Mouse (Mus musculus): Measurements from ENCODE around the gene Rbm20. TPM values are rescaled to one million over a fixed set of nuclear protein-coding genes. Genes with fewer than 3 reads are reported as not detected.

Gene Rbm20
- polyA plus RNA-seq, 1 experiment from 2014 or later = 0.95 TPM

DNA sequence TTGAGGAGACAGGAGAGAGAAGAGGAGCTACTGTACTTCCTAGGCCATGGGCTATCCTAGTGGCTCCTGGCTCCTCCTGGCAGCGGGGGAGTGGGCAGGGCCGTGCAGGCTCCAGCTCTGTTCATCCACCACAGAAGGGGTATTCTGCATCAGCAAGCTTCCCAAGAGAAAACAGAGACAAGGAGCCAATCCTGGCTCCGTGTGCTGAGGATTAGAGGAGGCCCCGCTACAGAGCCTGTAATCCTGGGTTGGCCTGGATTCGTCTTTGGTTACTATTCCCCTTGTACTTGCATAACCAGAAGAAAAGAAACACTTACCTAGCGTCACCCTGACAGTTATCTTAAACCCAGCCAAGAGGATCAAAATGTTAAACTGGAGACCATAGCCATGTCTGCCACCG lies 112.5 kb downstream of the Rbm20 start:
- 73% methylated on average over 7 of the region's 7 CpGs for WGBS
- H3K27ac ChIP-seq (ENCODE audit: low read length) = no peak overlapping the region
- no peak overlapping the region for H3K4me3 ChIP-seq (ENCODE audit: low read depth, low read length)
- no peaks in the 10 kb centered on the region for H3K9me3 ChIP-seq (ENCODE audit: control insufficient read depth, low read depth, low read length)
- no peak overlapping the region for H3K9ac ChIP-seq (replicated peaks; ENCODE audit: low read depth, low read length)
- no peaks in the 10 kb centered on the region for H3K4me1 ChIP-seq (ENCODE audit: control insufficient read depth, insufficient read depth, low read length)
- H3K27me3 ChIP-seq (ENCODE audit: control insufficient read depth, insufficient read depth, low read length) = no peaks in the 10 kb centered on the region
- H3K4me2 ChIP-seq (replicated peaks; ENCODE audit: low read depth, low read length) = no peak overlapping the region
- H3K36me3 ChIP-seq (ENCODE audit: control insufficient read depth, insufficient read depth, low read length) = no peaks in the 10 kb centered on the region
- no peak for ATAC-seq (ENCODE audit: insufficient number of reproducible peaks, insufficient read depth, low FRiP score, low read depth)

DNA sequence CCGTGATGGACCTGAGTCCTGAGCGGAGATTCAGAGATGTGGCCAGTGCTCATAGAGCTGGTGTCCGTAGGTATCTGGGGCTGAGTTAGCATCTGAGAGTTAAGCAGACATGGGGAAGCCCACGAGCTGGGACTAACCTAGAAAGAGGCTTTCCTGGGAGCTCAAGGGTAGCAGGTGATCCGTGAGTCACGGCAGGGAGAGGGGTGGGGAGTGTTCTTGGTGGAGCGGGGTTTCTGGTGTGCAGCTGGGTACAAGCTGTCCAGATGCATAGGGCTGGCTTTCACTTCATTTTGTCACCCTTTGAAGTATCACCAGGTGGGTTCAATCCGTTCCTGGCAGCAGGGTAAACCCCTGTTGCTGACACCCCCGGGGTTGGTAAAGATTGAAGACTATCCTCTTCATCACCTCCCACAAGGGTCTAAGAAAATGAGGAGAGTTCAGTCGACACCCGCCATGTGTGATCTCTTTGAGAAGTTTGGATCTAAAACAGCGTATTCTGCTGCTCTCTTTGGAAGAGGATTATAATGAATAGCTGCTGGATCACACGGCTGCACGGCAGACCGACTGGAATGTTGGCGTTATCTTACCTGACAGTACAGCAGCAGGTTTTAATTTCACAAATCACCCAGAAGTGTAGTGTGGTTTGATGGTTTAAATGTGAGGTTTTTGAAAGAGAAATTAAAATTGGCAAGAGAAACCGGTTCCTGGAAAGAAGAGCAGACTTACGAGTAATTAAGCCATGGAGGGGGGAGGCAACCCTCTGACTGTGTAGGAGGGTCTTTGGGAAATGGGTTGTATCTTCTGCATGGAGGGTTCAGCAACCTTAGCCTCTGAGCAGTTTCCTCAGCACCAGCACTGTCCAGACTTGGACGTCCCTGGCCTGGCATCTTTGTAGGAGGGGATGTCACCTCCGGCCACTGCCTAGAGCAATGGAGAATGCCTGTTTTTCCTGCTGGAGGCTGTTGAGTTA lies 114.9 kb downstream of the Rbm20 start:
- H3K27ac ChIP-seq (ENCODE audit: low read length) = no peak overlapping the region
- H3K9me3 ChIP-seq (ENCODE audit: control insufficient read depth, low read depth, low read length) = no peaks in the 10 kb centered on the region
- H3K4me2 ChIP-seq (replicated peaks; ENCODE audit: low read depth, low read length) = no peak overlapping the region
- no peak overlapping the region for H3K9ac ChIP-seq (replicated peaks; ENCODE audit: low read depth, low read length)
- 45% methylated on average over 20 of the region's 20 CpGs for WGBS
- no peak for ATAC-seq (ENCODE audit: insufficient number of reproducible peaks, insufficient read depth, low FRiP score, low read depth)
- no peaks in the 10 kb centered on the region for H3K27me3 ChIP-seq (ENCODE audit: control insufficient read depth, insufficient read depth, low read length)
- no peaks in the 10 kb centered on the region for H3K4me1 ChIP-seq (ENCODE audit: control insufficient read depth, insufficient read depth, low read length)
- no peaks in the 10 kb centered on the region for H3K36me3 ChIP-seq (ENCODE audit: control insufficient read depth, insufficient read depth, low read length)
- no peak overlapping the region for H3K4me3 ChIP-seq (ENCODE audit: low read depth, low read length)

DNA sequence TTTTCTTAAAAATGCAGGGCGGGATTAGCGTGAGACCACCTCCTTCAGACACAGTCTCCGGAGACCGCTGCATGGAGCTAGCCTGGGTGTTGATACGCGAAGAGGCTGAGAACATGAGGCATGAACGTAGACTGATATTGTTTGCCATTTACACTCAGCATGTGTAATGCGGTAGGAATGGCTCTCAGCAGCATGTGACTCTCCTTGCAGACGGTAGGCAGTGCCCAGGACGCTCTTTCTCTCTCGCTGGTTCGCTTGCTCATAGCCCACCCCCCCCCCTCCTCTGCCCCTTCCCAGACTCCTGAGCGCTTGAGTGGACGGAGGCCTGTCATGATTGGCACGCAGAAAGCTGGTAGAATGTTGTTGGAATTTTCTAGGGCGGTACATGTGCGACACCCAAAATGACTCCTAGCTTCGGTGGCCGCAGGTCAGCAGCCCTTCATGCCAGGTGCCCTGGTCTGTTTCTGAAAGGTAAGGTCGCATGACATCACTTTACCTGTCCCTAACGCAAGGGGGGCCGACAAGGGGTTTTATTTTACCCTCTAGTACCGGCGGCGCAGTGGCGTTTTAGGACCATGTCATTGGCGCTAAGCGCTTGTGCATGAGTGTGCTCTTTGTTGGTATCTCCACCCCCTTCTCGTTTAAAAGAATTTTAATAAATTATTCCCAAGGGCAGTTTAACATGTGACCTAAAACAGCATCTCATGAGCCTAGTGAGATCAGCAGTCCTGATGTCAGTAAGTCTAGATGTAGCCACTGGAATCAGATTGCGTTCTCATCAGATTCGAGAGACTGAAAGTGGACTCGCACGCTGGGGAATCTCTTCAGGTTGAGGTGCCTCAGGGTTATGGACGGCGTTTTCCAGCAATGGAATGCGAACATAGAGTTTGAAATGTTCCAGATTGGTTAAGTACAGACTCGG lies 116.1 kb downstream of the Rbm20 start:
- Histone ChIP-seq H3K27ac (ENCODE audit: low read length) (no peak overlapping the region), H3K9me3 (ENCODE audit: control insufficient read depth, low read depth, low read length) (no peaks in the 10 kb centered on the region), H3K9ac (replicated peaks; ENCODE audit: low read depth, low read length) (no peak overlapping the region), H3K4me3 (ENCODE audit: low read depth, low read length) (no peak overlapping the region), H3K36me3 (ENCODE audit: control insufficient read depth, insufficient read depth, low read length) (no peaks in the 10 kb centered on the region), H3K27me3 (ENCODE audit: control insufficient read depth, insufficient read depth, low read length) (no peaks in the 10 kb centered on the region), H3K4me1 (ENCODE audit: control insufficient read depth, insufficient read depth, low read length) (no peaks in the 10 kb centered on the region), H3K4me2 (replicated peaks; ENCODE audit: low read depth, low read length) (no peak overlapping the region)
- WGBS = 83% methylated on average over 37 of the region's 37 CpGs
- ATAC-seq (ENCODE audit: insufficient number of reproducible peaks, insufficient read depth, low FRiP score, low read depth) = no peak

DNA sequence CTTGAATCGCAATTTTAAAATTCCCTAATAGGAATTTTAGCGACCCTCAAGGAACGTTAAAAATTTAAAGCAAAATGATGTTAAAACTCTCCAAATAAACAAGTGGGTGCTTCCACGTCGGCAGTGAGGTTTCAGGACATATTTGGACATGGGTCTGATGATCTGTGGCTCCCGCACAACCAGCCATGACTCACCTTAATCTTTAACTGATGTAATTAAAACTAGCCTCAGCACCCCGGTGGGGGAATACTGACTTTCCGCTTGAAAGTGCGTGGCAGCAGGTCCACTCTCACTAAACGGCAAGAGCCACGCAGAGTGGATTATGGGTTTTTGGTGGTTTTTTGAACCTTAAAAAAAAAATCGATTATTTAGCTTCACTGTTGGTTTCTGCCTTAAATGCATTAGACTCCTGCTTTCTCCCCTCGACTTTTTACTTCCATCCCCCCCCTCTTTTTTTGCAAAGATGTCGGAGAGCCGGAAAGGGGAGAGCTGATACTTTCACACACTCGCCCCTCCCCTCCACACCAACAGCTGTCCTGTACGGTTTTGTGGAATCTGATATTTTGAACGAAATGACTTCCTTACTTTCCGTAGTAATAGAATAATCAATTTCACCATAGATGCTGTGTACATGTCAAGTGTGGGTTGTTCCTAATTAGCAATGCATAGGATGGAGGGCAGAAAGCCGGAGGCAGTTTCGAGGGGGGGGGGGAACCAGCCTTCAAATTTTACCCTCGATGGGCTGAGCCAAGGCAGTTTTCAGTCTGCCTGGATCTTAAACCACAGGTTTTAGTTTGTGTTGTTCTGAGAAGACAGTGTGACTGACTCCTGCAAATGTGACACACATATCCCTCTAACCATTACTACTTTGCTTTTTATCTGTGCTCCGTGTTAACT lies 117.1 kb downstream of the Rbm20 start:
- no peak overlapping the region for H3K4me2 ChIP-seq (replicated peaks; ENCODE audit: low read depth, low read length)
- no peak overlapping the region for H3K27ac ChIP-seq (ENCODE audit: low read length)
- H3K4me1 ChIP-seq (ENCODE audit: control insufficient read depth, insufficient read depth, low read length) = no peaks in the 10 kb centered on the region

DNA sequence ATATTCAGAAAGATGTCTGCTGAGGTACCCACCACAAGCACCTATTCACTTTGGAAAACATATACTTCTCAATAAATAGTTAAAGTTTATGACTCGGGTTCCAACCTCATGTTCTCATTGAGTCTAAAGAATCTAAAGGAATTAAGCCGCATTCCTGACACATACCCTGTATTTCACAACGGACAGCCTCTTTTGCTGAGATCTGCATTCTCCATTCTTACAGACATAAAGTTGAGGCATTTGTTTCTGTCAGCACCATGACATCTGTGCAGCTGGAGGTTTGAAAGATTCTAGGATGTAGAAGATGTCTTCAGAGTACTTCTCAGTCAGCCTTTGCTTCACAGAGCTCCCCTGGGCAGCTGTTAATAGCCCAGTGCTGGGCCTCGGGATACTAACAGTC lies 117.9 kb downstream of the Rbm20 start:
- WGBS = 64% methylated on average over 4 of the region's 4 CpGs
- Histone ChIP-seq H3K4me3 (ENCODE audit: low read depth, low read length) (no peak overlapping the region), H3K36me3 (ENCODE audit: control insufficient read depth, insufficient read depth, low read length) (no peaks in the 10 kb centered on the region), H3K27ac (ENCODE audit: low read length) (no peak overlapping the region), H3K27me3 (ENCODE audit: control insufficient read depth, insufficient read depth, low read length) (no peaks in the 10 kb centered on the region), H3K9ac (replicated peaks; ENCODE audit: low read depth, low read length) (no peak overlapping the region), H3K4me2 (replicated peaks; ENCODE audit: low read depth, low read length) (no peak overlapping the region), H3K9me3 (ENCODE audit: control insufficient read depth, low read depth, low read length) (no peaks in the 10 kb centered on the region), H3K4me1 (ENCODE audit: control insufficient read depth, insufficient read depth, low read length) (no peaks in the 10 kb centered on the region)
- ATAC-seq (ENCODE audit: insufficient number of reproducible peaks, insufficient read depth, low FRiP score, low read depth) = no peak

More for the DNA sequence above, 117.1 kb downstream of the Rbm20 start:
- no peak for ATAC-seq (ENCODE audit: insufficient number of reproducible peaks, insufficient read depth, low FRiP score, low read depth)
- WGBS = 68% methylated on average over 23 of the region's 23 CpGs
- H3K9me3 ChIP-seq (ENCODE audit: control insufficient read depth, low read depth, low read length) = no peaks in the 10 kb centered on the region
- no peak overlapping the region for H3K4me3 ChIP-seq (ENCODE audit: low read depth, low read length)
- H3K27me3 ChIP-seq (ENCODE audit: control insufficient read depth, insufficient read depth, low read length) = no peaks in the 10 kb centered on the region
- no peak overlapping the region for H3K9ac ChIP-seq (replicated peaks; ENCODE audit: low read depth, low read length)
- H3K36me3 ChIP-seq (ENCODE audit: control insufficient read depth, insufficient read depth, low read length) = no peaks in the 10 kb centered on the region

DNA sequence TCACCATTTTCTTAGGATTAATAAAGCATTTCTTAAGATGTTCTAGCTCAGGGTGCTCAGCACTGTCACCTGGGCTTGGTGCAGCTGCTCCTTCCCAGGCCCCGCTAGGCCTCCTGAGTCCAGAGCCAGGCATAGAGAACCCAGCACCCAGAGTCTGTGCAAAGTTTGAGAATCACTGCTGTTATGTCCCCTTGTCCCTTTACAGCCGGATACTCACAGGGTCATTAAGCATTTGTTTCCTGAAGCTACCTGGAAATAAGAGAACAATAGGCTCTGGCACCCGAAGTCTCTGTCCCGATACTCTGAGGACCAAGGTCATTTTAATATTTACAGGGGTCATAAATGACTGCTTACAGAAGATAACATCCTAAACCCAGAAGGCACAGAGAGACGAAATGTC lies 118.9 kb downstream of the Rbm20 start:
- Histone ChIP-seq H3K27ac (ENCODE audit: low read length) (no peak overlapping the region), H3K27me3 (ENCODE audit: control insufficient read depth, insufficient read depth, low read length) (no peaks in the 10 kb centered on the region), H3K4me1 (ENCODE audit: control insufficient read depth, insufficient read depth, low read length) (no peaks in the 10 kb centered on the region), H3K9ac (replicated peaks; ENCODE audit: low read depth, low read length) (no peak overlapping the region), H3K36me3 (ENCODE audit: control insufficient read depth, insufficient read depth, low read length) (no peaks in the 10 kb centered on the region), H3K9me3 (ENCODE audit: control insufficient read depth, low read depth, low read length) (no peaks in the 10 kb centered on the region), H3K4me2 (replicated peaks; ENCODE audit: low read depth, low read length) (no peak overlapping the region), H3K4me3 (ENCODE audit: low read depth, low read length) (no peak overlapping the region)
- ATAC-seq (ENCODE audit: insufficient number of reproducible peaks, insufficient read depth, low FRiP score, low read depth) = no peak
- 69% methylated on average over 5 of the region's 5 CpGs for WGBS

DNA sequence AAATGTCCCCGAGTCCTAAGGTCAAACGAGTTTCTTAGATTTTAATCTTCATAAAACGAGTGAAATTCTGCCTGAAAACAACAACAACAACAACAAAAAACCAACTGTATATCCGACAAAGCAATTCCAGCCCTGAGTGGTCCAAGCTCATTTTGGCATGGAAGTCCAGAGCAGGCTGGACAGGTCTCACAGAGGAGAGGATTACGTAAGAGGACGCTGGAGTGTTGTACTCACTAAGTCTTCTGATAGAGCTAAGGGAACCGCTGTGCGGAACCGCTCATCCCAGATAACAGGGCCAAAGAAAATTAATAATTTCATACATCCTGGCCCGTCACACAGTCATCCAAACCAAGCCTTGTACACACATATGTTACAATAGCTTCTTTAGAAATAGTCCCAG lies 120.7 kb downstream of the Rbm20 start:
- H3K9ac ChIP-seq (replicated peaks; ENCODE audit: low read depth, low read length) = no peak overlapping the region
- WGBS = 78% methylated on average over 10 of the region's 10 CpGs
- no peaks in the 10 kb centered on the region for H3K9me3 ChIP-seq (ENCODE audit: control insufficient read depth, low read depth, low read length)
- H3K36me3 ChIP-seq (ENCODE audit: control insufficient read depth, insufficient read depth, low read length) = no peaks in the 10 kb centered on the region
- no peak for ATAC-seq (ENCODE audit: insufficient number of reproducible peaks, insufficient read depth, low FRiP score, low read depth)
- H3K27ac ChIP-seq (ENCODE audit: low read length) = no peak overlapping the region
- H3K4me2 ChIP-seq (replicated peaks; ENCODE audit: low read depth, low read length) = no peak overlapping the region
- H3K4me3 ChIP-seq (ENCODE audit: low read depth, low read length) = no peak overlapping the region
- H3K4me1 ChIP-seq (ENCODE audit: control insufficient read depth, insufficient read depth, low read length) = no peaks in the 10 kb centered on the region
- no peaks in the 10 kb centered on the region for H3K27me3 ChIP-seq (ENCODE audit: control insufficient read depth, insufficient read depth, low read length)

DNA sequence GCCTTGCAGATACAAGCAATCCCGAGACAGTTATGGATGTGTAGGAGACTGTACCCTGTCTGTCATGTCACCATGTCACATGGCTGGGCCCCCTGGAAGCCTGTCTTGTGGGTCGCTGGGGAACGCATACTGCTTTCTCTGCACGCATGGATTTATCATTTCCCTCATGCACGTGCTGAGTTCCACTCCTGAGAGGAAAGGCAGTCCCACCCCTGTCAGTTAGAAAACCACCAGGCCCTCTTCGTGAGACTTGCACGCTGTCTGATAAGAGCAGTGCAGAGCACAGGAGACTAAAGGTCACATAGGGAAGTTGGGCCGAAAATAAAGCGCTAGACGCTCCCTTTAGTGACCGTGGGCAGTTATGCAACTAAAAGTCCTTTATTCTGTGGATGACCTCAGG lies 122.8 kb downstream of the Rbm20 start:
- no peaks in the 10 kb centered on the region for H3K36me3 ChIP-seq (ENCODE audit: control insufficient read depth, insufficient read depth, low read length)
- no peak for ATAC-seq (ENCODE audit: insufficient number of reproducible peaks, insufficient read depth, low FRiP score, low read depth)
- no peak overlapping the region for H3K4me3 ChIP-seq (ENCODE audit: low read depth, low read length)
- H3K9me3 ChIP-seq (ENCODE audit: control insufficient read depth, low read depth, low read length) = no peaks in the 10 kb centered on the region
- no peaks in the 10 kb centered on the region for H3K4me1 ChIP-seq (ENCODE audit: control insufficient read depth, insufficient read depth, low read length)
- H3K4me2 ChIP-seq (replicated peaks; ENCODE audit: low read depth, low read length) = no peak overlapping the region
- H3K27me3 ChIP-seq (ENCODE audit: control insufficient read depth, insufficient read depth, low read length) = no peaks in the 10 kb centered on the region
- WGBS = 60% methylated on average over 11 of the region's 11 CpGs
- H3K9ac ChIP-seq (replicated peaks; ENCODE audit: low read depth, low read length) = no peak overlapping the region
- H3K27ac ChIP-seq (ENCODE audit: low read length) = no peak overlapping the region
